Mouse (Mus musculus) c-Kit-positive CD71-positive TER-119-positive erythroid progenitor cells, embryonic 14.5 days (primary cell): ENCODE results near the gene 4933428G20Rik.

Experiments used
- DNase-seq: peaks from one replicate; pipeline ENCODE4 v3.0.0-alpha.2; 2013; ENCODE audit warnings: low spot score

4933428G20Rik gene

GRCm38 (mm10) chr11:97499865-97500719 lies at the start of gene 4933428G20Rik:
Gene 4933428G20Rik, minus strand, starts transcription at chr11:97500340.
- no peak for DNase-seq

- DNase-seq: no peak
Observed at GRCm38 (mm10) chr11:97548757-97549156, 48.6 kb upstream of the 4933428G20Rik start.

- DNase-seq: no peak
Observed at GRCm38 (mm10) chr11:97547957-97548706, 48.0 kb upstream of the 4933428G20Rik start.

- DNase-seq: no peak
Observed at GRCm38 (mm10) chr11:97546804-97547411, 46.8 kb upstream of the 4933428G20Rik start.

GRCm38 (mm10) chr11:97545808-97546560 lies 45.8 kb upstream of the 4933428G20Rik start:
- DNase-seq: no peak

GRCm38 (mm10) chr11:97543883-97544282 lies 43.7 kb upstream of the 4933428G20Rik start:
- no peak for DNase-seq

- DNase-seq: no peak
Observed at GRCm38 (mm10) chr11:97543181-97543733, 43.1 kb upstream of the 4933428G20Rik start.

GRCm38 (mm10) chr11:97542171-97543150 lies 42.3 kb upstream of the 4933428G20Rik start:
- no peak for DNase-seq

- no peak for DNase-seq
Observed at GRCm38 (mm10) chr11:97540604-97541003, 40.5 kb upstream of the 4933428G20Rik start.

- no peak for DNase-seq
Observed at GRCm38 (mm10) chr11:97540136-97540535, 40.0 kb upstream of the 4933428G20Rik start.

GRCm38 (mm10) chr11:97539622-97540021 lies 39.5 kb upstream of the 4933428G20Rik start:
- no peak for DNase-seq

GRCm38 (mm10) chr11:97537580-97538089 lies 37.5 kb upstream of the 4933428G20Rik start:
- DNase-seq: no peak

GRCm38 (mm10) chr11:97536835-97537579 lies 36.9 kb upstream of the 4933428G20Rik start:
- no peak for DNase-seq

- DNase-seq: no peak
Observed at GRCm38 (mm10) chr11:97536083-97536747, 36.1 kb upstream of the 4933428G20Rik start.

GRCm38 (mm10) chr11:97535660-97536059 lies 35.5 kb upstream of the 4933428G20Rik start:
- no peak for DNase-seq

GRCm38 (mm10) chr11:97535308-97535630 lies 35.1 kb upstream of the 4933428G20Rik start:
- DNase-seq: no peak

- no peak for DNase-seq
Observed at GRCm38 (mm10) chr11:97534442-97535307, 34.5 kb upstream of the 4933428G20Rik start.

- no peak for DNase-seq
Observed at GRCm38 (mm10) chr11:97533653-97534052, 33.5 kb upstream of the 4933428G20Rik start.
